Comparison of ENCODE assay signal across 14 mouse cellular contexts in genomic region chr6:143232718-143233117, GRCm38 (mm10).
"Had no signal": no experiment of that assay in that cellular context is flagged by ENCODE, and none has a peak within 500 bp of the region (broad histone marks: within the 10 kb centered on the region; RNA-seq: fewer than 3 reads in every experiment).

No protein-coding gene starts in this region.

- H3K27ac ChIP-seq: intestine, embryonic 15.5 days; limb, embryonic 13.5 days; liver, embryonic 14.5 days; midbrain, embryonic 13.5 days; stomach, postnatal 0 days had no signal

- DNase-seq: layer of hippocampus, adult 9-11 months; layer of hippocampus, postnatal 36 days; left cerebral cortex, postnatal 4 days; lung, adult 2 months; lung, postnatal 36 days; right cerebral cortex, postnatal 14 days; thymus, adult 2 months; thymus, postnatal 25 days had no signal

- H3K4me3 ChIP-seq: intestine, embryonic 15.5 days; limb, embryonic 13.5 days; midbrain, embryonic 13.5 days had no signal

- ATAC-seq: intestine, embryonic 15.5 days; lung, postnatal 0 days; midbrain, embryonic 13.5 days had no signal

- H3K27me3 ChIP-seq: intestine, embryonic 15.5 days; limb, embryonic 13.5 days; midbrain, embryonic 13.5 days had no signal

- H3K36me3 ChIP-seq: intestine, embryonic 15.5 days; limb, embryonic 13.5 days; midbrain, embryonic 13.5 days had no signal

- H3K9me3 ChIP-seq: intestine, embryonic 15.5 days; limb, embryonic 13.5 days; midbrain, embryonic 13.5 days had no signal

- H3K4me1 ChIP-seq: intestine, embryonic 15.5 days; midbrain, embryonic 13.5 days had no signal

- H3K9ac ChIP-seq: intestine, embryonic 15.5 days; liver, embryonic 14.5 days; midbrain, embryonic 13.5 days had no signal

- H3K4me2 ChIP-seq: intestine, embryonic 15.5 days; limb, embryonic 13.5 days; midbrain, embryonic 13.5 days had no signal
